Mouse (Mus musculus) WW6 (cell line): ENCODE measurements around the gene Ntng2.

Experiments
- DNase-seq: peaks from one replicate; pipeline ENCODE4 v3.0.0-alpha.2; 2013; ENCODE audit warnings: low read depth, low spot score

Gene Ntng2

GRCm38 (mm10) chr2:29235811-29236210, 17.0 kb downstream of the Ntng2 start:
- no peak for DNase-seq

GRCm38 (mm10) chr2:29235026-29235425, 17.8 kb downstream of the Ntng2 start:
- DNase-seq: no peak

- DNase-seq: no peak
Observed at GRCm38 (mm10) chr2:29234002-29234401, 18.8 kb downstream of the Ntng2 start.

- no peak for DNase-seq
Observed at GRCm38 (mm10) chr2:29230191-29230835, 22.5 kb downstream of the Ntng2 start.

- DNase-seq: no peak
Observed at GRCm38 (mm10) chr2:29226671-29227070, 26.1 kb downstream of the Ntng2 start.

GRCm38 (mm10) chr2:29223591-29224262, 29.1 kb downstream of the Ntng2 start:
- DNase-seq: no peak

- DNase-seq: no peak
Observed at GRCm38 (mm10) chr2:29222302-29222701, 30.5 kb downstream of the Ntng2 start.

- DNase-seq: no peak
Observed at GRCm38 (mm10) chr2:29218831-29219230, 34.0 kb downstream of the Ntng2 start.

GRCm38 (mm10) chr2:29217897-29218296, 34.9 kb downstream of the Ntng2 start:
- no peak for DNase-seq

- DNase-seq: no peak
Observed at GRCm38 (mm10) chr2:29217042-29217441, 35.8 kb downstream of the Ntng2 start.

- no peak for DNase-seq
Observed at GRCm38 (mm10) chr2:29216286-29217012, 36.4 kb downstream of the Ntng2 start.

- DNase-seq: no peak
Observed at GRCm38 (mm10) chr2:29206156-29206555, 46.6 kb downstream of the Ntng2 start.

GRCm38 (mm10) chr2:29201223-29201955, 51.4 kb downstream of the Ntng2 start:
- DNase-seq: no peak

GRCm38 (mm10) chr2:29199909-29200308, 52.9 kb downstream of the Ntng2 start:
- DNase-seq: no peak

GRCm38 (mm10) chr2:29198446-29198845, 54.4 kb downstream of the Ntng2 start:
- no peak for DNase-seq

- DNase-seq: no peak
Observed at GRCm38 (mm10) chr2:29196844-29197243, 56.0 kb downstream of the Ntng2 start.

GRCm38 (mm10) chr2:29194547-29195463, 58.0 kb downstream of the Ntng2 start:
- no peak for DNase-seq

GRCm38 (mm10) chr2:29193819-29194546, 58.8 kb downstream of the Ntng2 start:
- DNase-seq: no peak

- no peak for DNase-seq
Observed at GRCm38 (mm10) chr2:29192629-29193278, 60.1 kb downstream of the Ntng2 start.
